Mouse (Mus musculus): ENCODE measurements around the gene Gm43064. TPM values are rescaled to one million over a fixed set of nuclear protein-coding genes. Genes with fewer than 3 reads are reported as not detected.
A peak's percentile ranks its signal among the peaks of the same experiment; 100 is the strongest.
"Not testable (repeated sequence)": the region's sequence is repeated elsewhere in the genome, so short reads cannot be mapped to it uniquely, and the experiment has no call there.

Gm43064 gene
- polyA plus RNA-seq, 1 experiment from 2014 or later: 0.27 TPM

DNA sequence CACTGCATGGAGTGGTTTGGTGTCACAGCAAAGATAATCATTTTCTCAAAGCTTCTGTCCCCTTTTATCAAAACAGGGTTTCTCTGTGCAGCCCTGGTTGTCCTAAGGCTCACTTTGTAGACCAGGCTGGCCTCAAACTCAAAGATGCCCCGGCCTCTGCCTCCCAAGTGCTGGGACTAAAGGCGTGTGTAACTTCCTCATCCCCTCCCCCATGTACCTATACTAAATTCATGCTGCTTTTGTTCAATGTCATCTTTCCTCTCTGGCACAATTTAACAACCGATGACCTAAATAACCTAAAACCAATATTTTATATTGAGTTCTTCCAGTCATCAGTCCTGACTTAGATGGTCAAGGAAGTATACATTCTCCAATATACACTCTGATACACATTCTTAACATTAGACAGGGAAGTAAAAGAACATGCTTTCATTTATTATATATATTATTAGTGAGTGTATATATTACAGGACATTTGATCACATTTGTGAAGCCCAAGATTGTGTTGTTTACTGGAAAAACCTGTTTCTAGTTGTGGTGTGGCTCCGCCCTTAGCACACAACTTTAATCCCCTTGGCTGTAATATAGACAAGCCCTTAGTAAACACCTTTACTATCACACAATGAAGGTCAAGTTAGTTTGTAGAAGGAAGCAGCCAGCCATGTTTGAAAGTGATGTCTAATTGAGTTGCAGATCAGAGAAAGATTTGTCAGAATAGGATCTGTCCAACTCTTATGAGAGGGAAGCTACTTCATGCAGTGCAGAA lies 26.3 kb upstream of the Gm43064 start:
- no peaks in the 10 kb centered on the region for H3K9me3 ChIP-seq (replicated peaks)
- H3K4me3 ChIP-seq (replicated peaks): no peak overlapping the region
- peaks cover 2% of the 10 kb centered on the region; the same call in 1 of the 2 replicates for H3K36me3 ChIP-seq
- H3K27ac ChIP-seq: no peak overlapping the region
- no peak for ATAC-seq (replicated peaks; ENCODE audit: low FRiP score)
- WGBS: 83% methylated on average over 4 of the region's 4 CpGs
- no peaks in the 10 kb centered on the region for H3K27me3 ChIP-seq
- H3K4me1 ChIP-seq: peaks cover 15% of the 10 kb centered on the region
- H3K9ac ChIP-seq: no peak overlapping the region
- no peak overlapping the region for H3K4me2 ChIP-seq

- H3K27ac ChIP-seq: 0 out of 2 replicates have a peak overlapping the region, but pooled peaks have one; percentile 20
Measured at GRCm38 (mm10) chr3:103787225-103787624, 22.1 kb upstream of the Gm43064 start.

GRCm38 (mm10) chr3:103789096-103789495 lies 20.3 kb upstream of the Gm43064 start:
- Histone ChIP-seq H3K4me3 (replicated peaks) (peak overlapping the region; percentile 96), H3K27ac (no peak overlapping the region), H3K4me1 (peaks cover 36% of the 10 kb centered on the region), H3K27me3 (peaks cover 8% of the 10 kb centered on the region; the same call in 1 of the 2 replicates), H3K9me3 (replicated peaks) (no peaks in the 10 kb centered on the region), H3K4me2 (peak overlapping the region; percentile 75), H3K36me3 (no peaks in the 10 kb centered on the region), H3K9ac (no peak overlapping the region)
- 78% methylated on average over 7 of the region's 7 CpGs for WGBS
- no peak for ATAC-seq (replicated peaks; ENCODE audit: low FRiP score)

More at GRCm38 (mm10) chr3:103787225-103787624, 22.1 kb upstream of the Gm43064 start:
- no peak for ATAC-seq (replicated peaks; ENCODE audit: low FRiP score)
- H3K4me3 ChIP-seq (replicated peaks): no peak overlapping the region
- no peaks in the 10 kb centered on the region for H3K36me3 ChIP-seq
- H3K9me3 ChIP-seq (replicated peaks): no peaks in the 10 kb centered on the region
- peaks cover 38% of the 10 kb centered on the region for H3K4me1 ChIP-seq
- H3K27me3 ChIP-seq: no peaks in the 10 kb centered on the region
- H3K4me2 ChIP-seq: no peak overlapping the region
- 59% methylated on average over 7 of the region's 7 CpGs for WGBS
- no peak overlapping the region for H3K9ac ChIP-seq

DNA sequence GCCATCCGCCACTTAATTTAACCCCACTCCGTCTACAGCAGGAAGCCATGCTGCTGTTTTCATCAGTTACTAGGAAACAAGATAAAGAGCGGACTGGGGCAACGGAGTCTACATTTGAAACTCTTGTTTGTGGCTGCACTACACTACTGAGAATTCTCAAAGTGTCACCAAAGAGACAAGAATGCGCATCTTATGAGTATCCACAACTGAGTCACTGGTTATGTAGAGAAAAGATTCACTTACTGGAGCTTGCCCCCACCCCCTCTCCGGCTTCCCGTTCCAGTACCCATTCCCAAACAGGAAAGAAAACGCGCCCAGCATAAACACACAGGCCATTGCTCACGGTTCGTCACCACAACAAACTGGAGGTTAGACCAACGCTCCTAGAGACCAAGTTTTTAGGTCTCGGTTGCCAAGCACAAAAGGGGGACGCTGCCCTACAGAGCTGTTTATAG lies 19.5 kb upstream of the Gm43064 start:
- Histone ChIP-seq H3K27me3 (peaks cover 8% of the 10 kb centered on the region; the same call in 1 of the 2 replicates), H3K4me3 (replicated peaks) (peak overlapping the region; percentile 96), H3K9ac (peak overlapping the region; percentile 94), H3K27ac (peak overlapping the region; percentile 91), H3K9me3 (replicated peaks) (no peaks in the 10 kb centered on the region), H3K4me2 (peak overlapping the region; percentile 75), H3K4me1 (peaks cover 33% of the 10 kb centered on the region), H3K36me3 (no peaks in the 10 kb centered on the region)
- whole genome bisulfite sequencing: 2% methylated on average over 14 of the region's 14 CpGs
- no peak for ATAC-seq (replicated peaks; ENCODE audit: low FRiP score)

- ATAC-seq (replicated peaks; ENCODE audit: low FRiP score): peak; percentile 84
- Histone ChIP-seq H3K4me2 (peak overlapping the region; percentile 75), H3K36me3 (no peaks in the 10 kb centered on the region), H3K27me3 (peaks cover 8% of the 10 kb centered on the region; the same call in 1 of the 2 replicates), H3K4me3 (replicated peaks) (peak overlapping the region; percentile 96), H3K4me1 (peaks cover 29% of the 10 kb centered on the region), H3K9me3 (replicated peaks) (no peaks in the 10 kb centered on the region), H3K9ac (peak overlapping the region; percentile 94), H3K27ac (peak overlapping the region; percentile 91)
- WGBS: under 1% methylated on average over 51 of the region's 61 CpGs
Measured at GRCm38 (mm10) chr3:103790346-103791145, 18.8 kb upstream of the Gm43064 start.

GRCm38 (mm10) chr3:103791230-103792110 lies 17.9 kb upstream of the Gm43064 start, which contains the start of gene Hipk1:
Gene Hipk1 (minus strand): TSS chr3:103791563.
- Histone ChIP-seq H3K9ac (peak within 1 kb of the TSS; percentile 94), H3K4me3 (replicated peaks) (peak within 1 kb of the TSS; percentile 96), H3K4me1 (peaks cover 28% of the 10 kb centered on the region), H3K36me3 (no peaks in the 10 kb centered on the region), H3K4me2 (peak within 1 kb of the TSS; percentile 75), H3K27ac (peak within 1 kb of the TSS; percentile 91), H3K9me3 (replicated peaks) (no peaks in the 10 kb centered on the region), H3K27me3 (peaks cover 15% of the 10 kb centered on the region; the same call in 1 of the 2 replicates)
- peak; percentile 97 for ATAC-seq (replicated peaks; ENCODE audit: low FRiP score)
- 9% methylated on average over 49 of the region's 49 CpGs for WGBS

DNA sequence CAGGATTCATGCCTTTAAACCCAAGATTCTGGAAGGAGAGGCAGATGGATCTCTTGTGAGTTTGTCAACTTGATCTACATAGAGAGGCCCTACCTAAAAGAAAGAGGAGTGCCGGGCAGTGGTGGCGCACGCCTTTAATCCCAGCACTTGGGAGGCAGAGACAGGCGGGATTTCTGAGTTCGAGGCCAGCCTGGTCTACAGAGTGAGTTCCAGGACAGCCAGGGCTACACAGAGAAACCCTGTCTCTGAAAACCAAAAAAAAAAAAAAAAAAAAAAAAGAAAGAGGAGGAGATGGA lies 17.3 kb upstream of the Gm43064 start:
- Histone ChIP-seq H3K4me2 (peak overlapping the region; percentile 75), H3K4me1 (peaks cover 26% of the 10 kb centered on the region), H3K27me3 (peaks cover 19% of the 10 kb centered on the region; the same call in 1 of the 2 replicates), H3K4me3 (replicated peaks) (peak overlapping the region; percentile 96; the same call in 1 of the 2 replicates)
- H3K9ac ChIP-seq; H3K27ac ChIP-seq; H3K9me3 ChIP-seq (replicated peaks); ATAC-seq (replicated peaks; ENCODE audit: low FRiP score); H3K36me3 ChIP-seq: not testable (repeated sequence)
- 83% methylated on average over 5 of the region's 5 CpGs for WGBS

GRCm38 (mm10) chr3:103792566-103792965 lies 16.8 kb upstream of the Gm43064 start:
- Histone ChIP-seq H3K27me3 (peaks cover 19% of the 10 kb centered on the region; the same call in 1 of the 2 replicates), H3K4me1 (peaks cover 23% of the 10 kb centered on the region), H3K4me3 (replicated peaks) (no peak overlapping the region), H3K36me3 (no peaks in the 10 kb centered on the region), H3K9me3 (replicated peaks) (no peaks in the 10 kb centered on the region), H3K4me2 (no peak overlapping the region), H3K9ac (no peak overlapping the region), H3K27ac (no peak overlapping the region)
- WGBS: 71% methylated on average over 1 of the region's 1 CpGs
- ATAC-seq (replicated peaks; ENCODE audit: low FRiP score): no peak

GRCm38 (mm10) chr3:103796389-103796788 lies 13.0 kb upstream of the Gm43064 start:
- Histone ChIP-seq H3K4me1 (peaks cover 4% of the 10 kb centered on the region; the same call in 1 of the 2 replicates), H3K27ac (no peak overlapping the region), H3K4me3 (replicated peaks) (no peak overlapping the region), H3K9me3 (replicated peaks) (no peaks in the 10 kb centered on the region), H3K36me3 (peaks cover 2% of the 10 kb centered on the region; the same call in 1 of the 2 replicates), H3K27me3 (peaks cover 19% of the 10 kb centered on the region; the same call in 1 of the 2 replicates), H3K9ac (no peak overlapping the region), H3K4me2 (no peak overlapping the region)
- WGBS: 60% methylated on average over 2 of the region's 2 CpGs
- no peak for ATAC-seq (replicated peaks; ENCODE audit: low FRiP score)

DNA sequence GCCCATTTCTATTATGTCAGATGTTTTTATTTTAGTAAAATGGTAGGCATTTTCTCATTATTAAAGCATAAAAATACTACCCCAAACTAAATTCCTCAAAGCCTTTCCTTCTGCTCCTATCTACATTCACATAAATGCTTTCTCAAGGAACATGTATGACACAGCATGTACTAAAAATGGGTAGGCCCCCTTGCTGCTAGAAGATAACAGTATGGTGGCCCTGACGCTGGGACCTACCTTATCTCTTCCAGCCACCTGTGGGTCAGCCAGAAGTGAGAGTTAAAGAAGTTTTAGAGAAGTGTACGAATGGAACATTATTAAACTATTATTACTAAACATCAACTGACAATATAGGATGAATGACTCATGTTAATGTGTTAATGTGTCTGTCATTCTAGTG lies 9.9 kb upstream of the Gm43064 start:
- 0 out of 2 replicates have a peak, but pooled peaks cover 11% of the 10 kb centered on the region for H3K27me3 ChIP-seq
- peaks cover 29% of the 10 kb centered on the region for H3K36me3 ChIP-seq
- no peak overlapping the region for H3K4me2 ChIP-seq
- peaks cover 6% of the 10 kb centered on the region; the same call in 1 of the 2 replicates for H3K4me1 ChIP-seq
- H3K27ac ChIP-seq: no peak overlapping the region
- no peak overlapping the region for H3K9ac ChIP-seq
- H3K4me3 ChIP-seq (replicated peaks): no peak overlapping the region
- peak; percentile 79; the same call in 1 of the 2 replicates for ATAC-seq (replicated peaks; ENCODE audit: low FRiP score)
- H3K9me3 ChIP-seq (replicated peaks): no peaks in the 10 kb centered on the region
- WGBS: 79% methylated on average over 2 of the region's 2 CpGs
